Mouse (Mus musculus) embryonic facial prominence, embryonic 10.5 days (tissue): ENCODE data around the gene Zmiz2. TPM values are rescaled to one million over a fixed set of nuclear protein-coding genes. Genes with fewer than 3 reads are reported as not detected.
"Not testable (repeated sequence)": the region's sequence is repeated elsewhere in the genome, so short reads cannot be mapped to it uniquely, and the experiment has no call there.

Experiments
- DNase-seq: peaks from one replicate; pipeline ENCODE4 v3.0.0-alpha.2; 2017; ENCODE audit warnings: low spot score
- H3K27ac ChIP-seq: fragments of 300-500 bp; sonication (generic); replicated peaks from 2 replicates; pipeline ENCODE4 v1.5.1; 2016; ENCODE audit warnings: mild to moderate bottlenecking
- H3K27me3 ChIP-seq: fragments of 300-500 bp; sonication (generic); replicated peaks from 2 replicates; pipeline ENCODE4 v1.6.1; 2016; ENCODE audit warnings: low read depth, mild to moderate bottlenecking; ENCODE audit not compliant: poor library complexity, severe bottlenecking
- H3K36me3 ChIP-seq: fragments of 300-500 bp; sonication (generic); replicated peaks from 2 replicates; pipeline ENCODE4 v1.6.1; 2016; ENCODE audit warnings: mild to moderate bottlenecking, moderate library complexity
- H3K4me1 ChIP-seq: fragments of 300-500 bp; sonication (generic); 2 replicates; pipeline ENCODE4 v1.6.1; 2016
- H3K4me3 ChIP-seq: fragments of 300-500 bp; sonication (generic); 2 replicates; pipeline ENCODE4 v1.5.1; 2016; ENCODE audit warnings: mild to moderate bottlenecking, moderate library complexity
- H3K9me3 ChIP-seq: fragments of 300-500 bp; sonication (generic); 2 replicates; pipeline ENCODE4 v1.6.1; 2016; ENCODE audit warnings: mild to moderate bottlenecking
- WGBS: fragments of 180-500 bp; shearing (Covaris S2); methylation state at CpG from one replicate; pipeline ENCODE4 v1.1.7; 2016; 5-methylcytosine and 5-hydroxymethylcytosine counted together
- polyA plus RNA-seq: library from polyadenylated mRNA; unstranded; fragments of >200 nt; fragmentation: Nextera tagmentation; extraction: Ambion mirVana; gene quantifications from 2 replicates; pipeline ENCODE4 v1.2.1, GENCODE M21; 2016

Zmiz2 gene
- polyA plus RNA-seq, 1 experiment from 2014 or later: 13.6 TPM

DNA sequence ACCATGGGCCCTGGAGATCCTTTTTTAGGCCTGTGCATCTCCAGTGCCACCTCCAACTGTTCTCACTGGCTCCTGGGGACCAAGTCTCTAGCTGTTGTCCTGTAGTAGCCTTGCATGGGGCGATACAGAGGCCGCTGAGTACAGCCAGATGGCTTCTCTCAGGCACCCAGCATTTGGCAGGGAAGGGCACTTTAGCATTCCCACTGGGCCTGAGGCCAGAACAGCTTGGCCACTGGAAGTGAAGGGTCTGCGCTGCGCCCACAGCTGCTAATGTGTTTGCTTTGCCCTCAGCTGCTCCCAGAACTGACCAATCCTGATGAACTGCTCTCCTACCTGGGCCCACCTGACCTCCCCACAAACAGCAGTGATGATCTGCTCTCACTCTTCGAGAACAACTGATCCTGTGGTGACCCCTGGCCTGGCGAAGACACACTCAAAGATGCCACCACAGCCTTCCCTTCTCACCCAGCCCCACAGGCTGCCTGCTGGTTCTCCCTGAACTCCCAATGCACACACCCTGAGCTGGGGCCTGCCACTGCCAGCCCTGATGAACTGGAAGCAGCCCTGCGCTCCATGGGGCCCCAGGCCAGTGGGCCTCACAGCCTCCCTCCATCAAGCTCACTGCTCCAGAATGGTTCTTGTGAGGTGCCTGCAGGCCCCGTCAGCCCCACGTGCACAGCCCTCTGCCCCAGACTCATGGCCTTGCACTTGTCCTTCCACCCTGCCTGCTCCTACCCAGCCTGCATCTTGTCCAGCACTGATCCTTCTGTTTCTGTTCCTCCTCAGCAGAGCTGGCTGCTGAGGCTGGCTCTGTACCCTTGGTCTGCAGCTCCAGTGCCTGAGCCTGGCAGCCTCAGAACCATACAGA, 16.1 kb downstream of the Zmiz2 start:
- WGBS: 91% methylated on average over 9 of the region's 9 CpGs
- peaks cover 71% of the 10 kb centered on the region for H3K36me3 ChIP-seq
- peak overlapping the region; percentile 79 for H3K27ac ChIP-seq
- no peaks in the 10 kb centered on the region for H3K9me3 ChIP-seq
- H3K27me3 ChIP-seq: no peaks in the 10 kb centered on the region
- DNase-seq: no peak
- no peak overlapping the region for H3K4me3 ChIP-seq
- H3K4me1 ChIP-seq: peaks cover 27% of the 10 kb centered on the region

DNA sequence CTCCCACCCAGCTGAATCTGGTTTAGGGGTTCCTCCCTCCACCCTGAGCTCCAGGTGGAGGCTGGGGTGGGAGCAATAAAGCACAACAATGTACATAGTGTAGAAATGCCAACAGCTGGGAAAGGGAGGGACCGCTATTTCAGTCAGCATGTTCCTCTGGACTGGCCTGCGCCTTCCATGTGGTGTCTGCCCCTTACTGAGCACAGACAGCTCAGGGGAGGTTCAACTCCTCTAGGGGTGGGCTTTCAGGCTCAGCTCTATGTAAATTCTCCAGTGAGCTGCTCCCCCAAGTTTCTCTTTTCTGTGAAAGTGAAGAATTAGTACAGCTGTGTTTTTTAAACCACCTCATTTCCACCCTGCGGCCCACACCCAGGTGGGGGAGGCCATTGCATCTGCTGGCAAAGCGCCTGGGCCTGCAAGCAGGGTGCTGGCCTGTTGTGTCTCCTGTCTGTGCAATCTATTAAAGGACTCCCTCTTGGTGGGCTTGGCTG, 16.8 kb downstream of the Zmiz2 start:
- Histone ChIP-seq H3K4me3 (peak overlapping the region; percentile 36; the same call in 1 of the 2 replicates), H3K9me3 (no peaks in the 10 kb centered on the region), H3K27ac (peak overlapping the region; percentile 79), H3K36me3 (peaks cover 64% of the 10 kb centered on the region), H3K27me3 (no peaks in the 10 kb centered on the region), H3K4me1 (peaks cover 32% of the 10 kb centered on the region)
- WGBS: 85% methylated on average over 4 of the region's 4 CpGs
- DNase-seq: no peak

DNA sequence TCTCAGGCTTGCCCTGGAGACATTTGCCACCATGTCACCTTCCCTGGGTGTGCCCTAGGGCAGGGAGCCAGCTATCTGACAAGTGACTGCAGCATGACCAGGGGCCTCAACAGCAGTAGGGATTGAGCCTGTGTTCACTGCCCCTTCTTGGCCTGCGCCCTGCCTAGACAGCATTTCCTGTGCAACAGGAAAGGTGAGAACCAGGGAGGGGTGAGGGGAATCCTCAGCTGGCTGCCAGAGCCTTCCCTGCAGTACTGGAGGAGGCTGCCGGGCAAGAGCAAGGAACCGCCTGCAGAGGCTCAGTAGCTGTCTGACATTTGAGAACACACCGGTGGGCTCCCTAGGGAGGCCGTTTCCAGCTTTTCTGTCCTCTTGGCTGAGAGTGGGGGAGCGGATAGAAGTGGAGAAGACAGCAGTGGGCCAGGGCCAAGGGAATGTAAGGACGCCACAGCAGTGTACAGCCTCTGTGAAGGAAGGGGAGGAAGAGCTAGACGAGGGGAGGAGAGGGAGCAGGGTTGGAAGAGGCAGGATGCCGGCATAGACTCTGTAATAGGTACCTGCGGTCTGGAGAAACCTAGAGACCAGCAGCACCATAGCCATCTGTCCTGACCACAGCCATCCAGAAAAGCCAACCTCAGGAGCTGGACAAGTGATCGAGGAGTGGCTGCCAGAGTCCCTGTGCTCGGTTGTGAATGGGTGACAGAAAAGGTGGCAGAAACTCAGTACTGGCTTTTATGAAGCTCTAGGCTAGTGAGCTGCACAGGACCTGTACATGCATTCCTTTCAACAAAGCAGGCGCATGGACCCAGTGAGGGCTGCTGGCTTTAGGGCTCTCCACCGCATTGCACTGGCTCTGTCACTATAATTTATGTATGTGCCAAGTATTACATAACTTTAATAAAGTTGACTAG, 17.6 kb downstream of the Zmiz2 start:
- no peaks in the 10 kb centered on the region for H3K27me3 ChIP-seq
- peak overlapping the region; percentile 36 for H3K4me3 ChIP-seq
- peaks cover 32% of the 10 kb centered on the region for H3K4me1 ChIP-seq
- DNase-seq: peak; percentile 83
- H3K36me3 ChIP-seq: peaks cover 55% of the 10 kb centered on the region
- 33% methylated on average over 14 of the region's 14 CpGs for whole genome bisulfite sequencing
- H3K9me3 ChIP-seq: no peaks in the 10 kb centered on the region
- H3K27ac ChIP-seq: peak overlapping the region; percentile 79

DNA sequence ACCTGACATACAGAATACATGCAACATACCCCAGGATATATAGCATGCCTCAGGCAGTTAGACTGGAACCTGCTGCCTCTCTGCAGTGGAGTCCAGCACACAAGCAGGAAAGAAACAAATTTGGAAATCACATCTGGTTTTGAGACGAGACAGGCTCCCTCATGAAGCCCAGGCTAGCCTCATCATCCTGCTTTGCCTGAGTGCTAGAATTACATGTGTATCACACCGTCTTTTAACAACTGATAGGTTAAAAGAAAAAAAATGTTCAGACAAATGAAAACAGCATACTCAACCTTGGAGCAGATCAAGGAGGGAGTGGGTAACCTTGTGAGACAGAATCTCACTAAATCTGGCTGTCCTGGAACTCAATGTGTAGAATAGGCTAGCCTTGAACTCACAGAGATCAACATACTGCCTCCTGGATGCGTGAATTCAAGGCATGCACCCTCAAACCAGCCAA, 18.3 kb downstream of the Zmiz2 start:
- 85% methylated on average over 3 of the region's 3 CpGs for WGBS

DNA sequence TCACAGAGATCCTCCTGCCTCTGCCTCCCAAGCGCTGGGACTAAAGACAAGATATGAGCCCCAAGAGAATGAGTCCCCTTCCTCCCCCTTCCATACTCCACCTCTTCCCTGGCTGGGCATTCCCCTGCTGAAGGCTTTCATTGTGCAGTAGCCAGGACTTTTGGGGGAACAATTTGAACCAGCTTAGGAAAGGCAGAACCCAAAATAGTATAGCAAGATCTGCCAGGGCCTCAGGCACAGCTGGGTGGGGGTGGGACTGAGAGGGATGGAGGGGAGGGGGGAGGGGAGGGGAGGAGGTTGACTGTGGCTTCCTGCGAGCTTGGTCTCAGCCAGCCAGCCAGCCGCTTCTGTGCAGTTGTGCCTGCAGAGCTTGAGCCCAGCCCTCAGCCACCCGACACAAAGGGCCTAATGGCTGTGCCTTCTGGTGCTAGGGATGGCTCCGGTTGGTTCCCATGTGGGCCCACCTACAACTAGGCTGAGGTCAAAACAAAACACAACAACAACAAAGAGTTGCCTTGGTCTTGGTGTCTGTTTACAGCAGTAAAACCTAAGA, 21.3 kb downstream of the Zmiz2 start:
- Histone ChIP-seq H3K4me3 (no peak overlapping the region), H3K9me3 (no peaks in the 10 kb centered on the region), H3K4me1 (peaks cover 33% of the 10 kb centered on the region), H3K27me3 (no peaks in the 10 kb centered on the region), H3K27ac (peak overlapping the region; percentile 30; the same call in 1 of the 2 replicates), H3K36me3 (peaks cover 19% of the 10 kb centered on the region)
- WGBS: 53% methylated on average over 5 of the region's 5 CpGs
- no peak for DNase-seq

More for the DNA sequence above, 18.3 kb downstream of the Zmiz2 start:
- Histone ChIP-seq H3K9me3 (no peaks in the 10 kb centered on the region), H3K27me3 (no peaks in the 10 kb centered on the region), H3K36me3 (peaks cover 48% of the 10 kb centered on the region), H3K4me3 (no peak overlapping the region), H3K4me1 (peaks cover 32% of the 10 kb centered on the region), H3K27ac (peak overlapping the region; percentile 79)
- DNase-seq: no peak

DNA sequence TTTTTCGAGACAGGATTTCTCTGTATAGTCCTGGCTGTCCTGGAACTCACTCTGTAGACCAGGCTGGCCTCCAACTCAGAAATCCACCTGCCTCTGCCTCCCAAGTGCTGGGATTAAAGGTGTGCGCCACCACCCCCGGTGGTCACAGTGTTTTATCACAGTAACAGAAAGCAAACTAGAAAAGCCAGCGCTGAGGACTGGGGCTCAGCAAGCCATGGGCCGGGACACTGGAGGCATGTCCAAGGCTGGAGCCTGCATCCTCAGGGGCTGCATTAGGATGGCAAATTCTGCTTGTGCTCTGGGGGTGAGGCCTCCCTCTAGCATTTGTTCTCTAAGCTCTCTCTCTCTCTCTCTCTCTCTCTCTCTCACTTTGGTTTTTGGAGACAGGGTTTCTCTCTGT, 21.9 kb downstream of the Zmiz2 start:
- not testable (repeated sequence) for H3K27me3 ChIP-seq, H3K9me3 ChIP-seq, H3K27ac ChIP-seq, DNase-seq, H3K4me3 ChIP-seq
- peaks cover 29% of the 10 kb centered on the region for H3K4me1 ChIP-seq
- WGBS: 89% methylated on average over 5 of the region's 5 CpGs
- H3K36me3 ChIP-seq: peaks cover 12% of the 10 kb centered on the region

DNA sequence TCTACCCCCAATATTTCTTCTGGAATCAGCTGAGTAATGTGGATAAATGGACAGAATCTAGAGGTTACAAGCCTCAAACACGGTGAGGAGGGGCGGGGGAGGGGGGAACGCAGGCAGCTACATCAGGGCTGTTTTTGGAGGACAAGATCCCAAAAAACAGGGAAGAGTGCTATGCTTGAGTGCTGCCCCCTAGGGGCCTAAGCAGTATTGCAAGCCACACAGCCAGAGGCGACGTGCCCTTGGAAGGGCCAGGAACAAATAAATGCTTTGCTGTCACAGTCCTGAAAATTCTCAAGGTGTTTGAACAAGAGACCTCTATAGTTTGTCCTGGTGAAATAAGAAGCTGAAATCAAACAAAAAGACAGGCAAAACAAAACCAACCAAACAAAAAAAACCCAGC, 22.8 kb downstream of the Zmiz2 start:
- 6% methylated on average over 5 of the region's 5 CpGs for WGBS
- peak; percentile 86 for DNase-seq
- H3K27ac ChIP-seq: no peak overlapping the region
- H3K36me3 ChIP-seq: peaks cover 4% of the 10 kb centered on the region; the same call in 1 of the 2 replicates
- H3K4me3 ChIP-seq: no peak overlapping the region
- no peaks in the 10 kb centered on the region for H3K27me3 ChIP-seq
- H3K9me3 ChIP-seq: no peaks in the 10 kb centered on the region
- peaks cover 19% of the 10 kb centered on the region for H3K4me1 ChIP-seq

DNA sequence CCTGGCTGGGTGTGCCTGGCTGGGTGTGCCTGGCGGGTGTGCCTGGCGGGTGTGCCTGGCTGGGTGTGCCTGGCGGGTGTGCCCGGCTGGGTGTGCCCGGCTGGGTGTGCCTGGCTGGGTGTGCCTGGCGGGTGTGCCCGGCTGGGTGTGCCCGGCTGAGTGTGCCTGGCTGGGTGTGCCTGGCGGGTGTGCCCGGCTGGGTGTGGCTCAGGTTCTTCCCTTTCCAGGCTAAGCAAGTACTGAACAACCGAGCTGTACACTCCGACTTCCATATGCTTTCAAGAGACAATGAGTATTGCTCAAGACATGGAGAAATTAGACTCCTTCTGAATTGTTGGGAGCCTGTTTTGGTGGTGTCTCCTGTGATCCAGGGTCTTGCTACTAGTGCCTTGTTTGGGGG, 24.4 kb downstream of the Zmiz2 start:
- Histone ChIP-seq H3K9me3 (no peaks in the 10 kb centered on the region), H3K36me3 (peaks cover 17% of the 10 kb centered on the region), H3K27ac (no peak overlapping the region), H3K4me1 (peaks cover 25% of the 10 kb centered on the region), H3K27me3 (no peaks in the 10 kb centered on the region), H3K4me3 (no peak overlapping the region)
- DNase-seq: no peak
- 96% methylated on average over 12 of the region's 12 CpGs for WGBS

DNA sequence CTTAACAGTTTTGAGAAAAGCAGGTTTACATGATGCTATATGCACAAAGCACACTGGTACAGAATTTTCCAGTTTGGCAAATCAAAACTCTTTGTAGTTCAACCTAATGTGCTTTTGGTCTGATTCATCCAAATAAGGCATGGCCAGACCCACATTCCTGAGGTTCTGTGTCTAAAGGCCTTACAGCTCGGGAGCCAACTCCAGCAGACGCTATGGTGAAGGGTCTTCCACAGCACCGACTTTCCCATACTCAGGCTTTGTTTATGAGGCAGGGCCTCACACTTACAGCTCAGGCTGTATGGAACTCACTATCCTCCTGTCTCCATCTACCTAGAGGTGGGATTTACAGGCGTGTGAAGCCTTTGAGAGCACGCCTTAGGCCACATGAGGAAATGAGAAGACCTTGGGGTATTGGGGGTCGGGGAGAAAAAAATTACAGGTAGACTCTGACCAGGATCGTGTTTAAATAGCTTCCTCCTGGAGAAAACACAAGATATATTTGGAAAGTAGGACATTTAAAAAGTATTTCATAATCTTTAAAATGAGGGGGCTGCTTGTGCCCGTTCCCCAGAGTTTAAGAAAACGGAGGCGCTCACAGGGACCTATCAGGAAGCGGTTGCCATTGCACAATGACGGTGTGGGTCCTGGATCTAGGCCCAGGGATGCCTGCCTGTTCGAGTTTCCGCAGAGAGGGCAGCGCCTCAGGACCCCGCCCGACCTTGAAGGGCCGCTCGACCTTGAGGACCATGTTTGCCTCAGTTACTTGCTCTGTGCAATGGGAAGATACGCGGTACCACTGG, 26.1 kb downstream of the Zmiz2 start, which contains the start of gene Ppia:
Gene Ppia, plus strand, starts transcription at position 693 of the 800 bp plus-strand sequence.
- H3K36me3 ChIP-seq: peaks cover 33% of the 10 kb centered on the region
- WGBS: 11% methylated on average over 21 of the region's 21 CpGs
- peak; percentile 34 for DNase-seq
- peak within 1 kb of the TSS; percentile 99 for H3K27ac ChIP-seq
- peak within 1 kb of the TSS; percentile 73 for H3K4me3 ChIP-seq
- H3K4me1 ChIP-seq: peaks cover 30% of the 10 kb centered on the region
- no peaks in the 10 kb centered on the region for H3K9me3 ChIP-seq
- no peaks in the 10 kb centered on the region for H3K27me3 ChIP-seq

DNA sequence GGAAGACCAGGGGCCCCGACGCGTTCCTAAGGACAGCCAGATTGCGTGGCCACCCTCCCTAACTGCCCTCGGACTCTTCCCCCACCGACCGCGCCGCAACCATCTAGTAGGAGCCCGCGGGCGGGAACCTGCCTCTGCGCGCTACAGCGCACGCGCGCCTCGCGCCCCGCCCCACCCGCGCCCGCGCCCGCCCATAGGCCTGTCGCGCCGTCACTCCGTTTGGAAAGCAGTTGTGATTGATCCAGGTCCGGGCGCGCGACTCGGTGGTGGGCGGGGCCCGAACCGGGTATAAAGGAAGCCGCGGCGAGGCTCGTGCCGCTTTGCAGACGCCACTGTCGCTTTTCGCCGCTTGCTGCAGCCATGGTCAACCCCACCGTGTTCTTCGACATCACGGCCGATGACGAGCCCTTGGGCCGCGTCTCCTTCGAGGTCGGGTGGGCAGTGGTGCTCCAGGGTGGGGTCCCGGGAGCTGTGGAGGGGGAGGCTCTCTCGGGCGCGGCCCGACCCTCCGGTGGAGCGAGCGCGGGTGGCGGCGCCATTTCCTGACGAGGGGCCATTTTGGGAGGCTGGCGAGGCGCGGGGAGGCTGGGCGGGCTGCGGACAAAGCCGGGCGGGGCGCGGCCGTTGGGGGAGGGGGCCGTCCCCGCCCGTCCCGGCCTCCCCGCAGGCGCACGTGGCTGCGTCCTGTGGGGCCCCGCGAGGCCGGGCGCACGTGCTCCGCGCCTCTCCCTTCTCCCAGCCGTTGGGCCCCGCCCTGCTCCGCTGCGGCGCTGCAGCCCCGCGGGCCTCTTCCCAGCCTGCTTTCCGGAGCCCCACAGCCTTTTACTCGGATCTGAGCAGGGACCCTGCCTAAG, 26.9 kb downstream of the Zmiz2 start:
- Histone ChIP-seq H3K4me1 (peaks cover 25% of the 10 kb centered on the region), H3K9me3 (no peaks in the 10 kb centered on the region), H3K27ac (peak overlapping the region; percentile 99), H3K27me3 (no peaks in the 10 kb centered on the region), H3K36me3 (peaks cover 41% of the 10 kb centered on the region), H3K4me3 (peak overlapping the region; percentile 73)
- WGBS: under 1% methylated on average over 102 of the region's 102 CpGs
- DNase-seq: peak; percentile 99
